Mouse (Mus musculus): ENCODE measurements around the gene Mpnd. TPM values are rescaled to one million over a fixed set of nuclear protein-coding genes. Genes with fewer than 3 reads are reported as not detected.

The Mpnd gene
- polyA plus RNA-seq, 1 experiment: 92.1 TPM

GRCm38 (mm10) chr17:56018347-56019131, 13.0 kb downstream of the Mpnd start:
- Histone ChIP-seq H3K79me2 (ENCODE audit: control insufficient read depth, insufficient read depth) (peaks cover 32% of the 10 kb centered on the region), H3K27me3 (ENCODE audit: control insufficient read depth, insufficient read depth, insufficient read length) (no peaks in the 10 kb centered on the region), H3ac (ENCODE audit: control insufficient read depth, insufficient read length) (no peak overlapping the region), H3K36me3 (ENCODE audit: control insufficient read depth, insufficient read depth) (peaks cover 11% of the 10 kb centered on the region), H3K4me2 (ENCODE audit: low read depth) (no peak overlapping the region), H3K4me3 (no peak overlapping the region)
- no peak for TF ChIP-seq TCF3 (IDR thresholded peaks at IDR 0.05; ENCODE audit: insufficient read length, low read depth)
- peak; percentile 82 for TF ChIP-seq POLR2AphosphoS2 (IDR thresholded peaks at IDR 0.05; ENCODE audit: insufficient read length, low read depth)
- peak; percentile 52 for TF ChIP-seq POLR2A (IDR thresholded peaks at IDR 0.05; ENCODE audit: insufficient read length, low read depth)

GRCm38 (mm10) chr17:56020400-56021084, 15.0 kb downstream of the Mpnd start:
- Histone ChIP-seq H3K36me3 (ENCODE audit: control insufficient read depth, insufficient read depth) (peaks cover 6% of the 10 kb centered on the region), H3K27me3 (ENCODE audit: control insufficient read depth, insufficient read depth, insufficient read length) (no peaks in the 10 kb centered on the region), H3K79me2 (ENCODE audit: control insufficient read depth, insufficient read depth) (peaks cover 52% of the 10 kb centered on the region), H3K4me2 (ENCODE audit: low read depth) (no peak overlapping the region), H3ac (ENCODE audit: control insufficient read depth, insufficient read length) (no peak overlapping the region), H3K4me3 (no peak overlapping the region)
- TF ChIP-seq E2F4 (IDR thresholded peaks at IDR 0.05; ENCODE audit: insufficient read depth) (no peak), SRF (IDR thresholded peaks at IDR 0.05; ENCODE audit: control insufficient read depth, insufficient read length, low read depth) (no peak), TCF12 (IDR thresholded peaks at IDR 0.05; ENCODE audit: insufficient read depth, poor library complexity, severe bottlenecking) (no peak), CEBPB (IDR thresholded peaks at IDR 0.05; ENCODE audit: insufficient read depth, poor library complexity, severe bottlenecking) (no peak), USF1 (IDR thresholded peaks at IDR 0.05; ENCODE audit: low read depth) (no peak), POLR2AphosphoS2 (IDR thresholded peaks at IDR 0.05; ENCODE audit: insufficient read length, low read depth) (peak; percentile 72), REST (IDR thresholded peaks at IDR 0.05; ENCODE audit: insufficient read depth, insufficient read length) (no peak), TCF3 (IDR thresholded peaks at IDR 0.05; ENCODE audit: insufficient read length, low read depth) (no peak), MAX (IDR thresholded peaks at IDR 0.05; ENCODE audit: low read depth) (no peak), MYOG (IDR thresholded peaks at IDR 0.05; ENCODE audit: control insufficient read depth in 1 of 3, insufficient read depth in 1 of 3, insufficient read length in 2 of 3, low read depth in 2 of 3) (peak in 2 of 3 experiments; percentile 45 to 90), MYOD1 (IDR thresholded peaks at IDR 0.05; ENCODE audit: control insufficient read depth in 1 of 3, insufficient read length in 2 of 3, low read depth in 2 of 3) (peak in 2 of 3 experiments; percentile 51 to 53), POLR2A (IDR thresholded peaks at IDR 0.05; ENCODE audit: insufficient read length, low read depth) (no peak)

GRCm38 (mm10) chr17:56021161-56021910, 15.8 kb downstream of the Mpnd start:
- Histone ChIP-seq H3K27me3 (ENCODE audit: control insufficient read depth, insufficient read depth, insufficient read length) (no peaks in the 10 kb centered on the region), H3K4me3 (no peak overlapping the region), H3ac (ENCODE audit: control insufficient read depth, insufficient read length) (no peak overlapping the region), H3K79me2 (ENCODE audit: control insufficient read depth, insufficient read depth) (peaks cover 58% of the 10 kb centered on the region), H3K4me2 (ENCODE audit: low read depth) (no peak overlapping the region), H3K36me3 (ENCODE audit: control insufficient read depth, insufficient read depth) (no peaks in the 10 kb centered on the region)
- no peak for TF ChIP-seq MYOD1 (IDR thresholded peaks at IDR 0.05; ENCODE audit: control insufficient read depth in 1 of 3, insufficient read length in 2 of 3, low read depth in 2 of 3)
- TF ChIP-seq E2F4 (IDR thresholded peaks at IDR 0.05; ENCODE audit: insufficient read depth): no peak
- TF ChIP-seq TCF3 (IDR thresholded peaks at IDR 0.05; ENCODE audit: insufficient read length, low read depth): no peak
- peak; percentile 5 for TF ChIP-seq POLR2A (IDR thresholded peaks at IDR 0.05; ENCODE audit: insufficient read length, low read depth)
- no peak for TF ChIP-seq SRF (IDR thresholded peaks at IDR 0.05; ENCODE audit: control insufficient read depth, insufficient read length, low read depth)

GRCm38 (mm10) chr17:56022131-56022988, 16.8 kb downstream of the Mpnd start:
- Histone ChIP-seq H3ac (ENCODE audit: control insufficient read depth, insufficient read length) (no peak overlapping the region), H3K4me2 (ENCODE audit: low read depth) (no peak overlapping the region), H3K79me2 (ENCODE audit: control insufficient read depth, insufficient read depth) (peaks cover 67% of the 10 kb centered on the region), H3K36me3 (ENCODE audit: control insufficient read depth, insufficient read depth) (no peaks in the 10 kb centered on the region), H3K4me3 (no peak overlapping the region), H3K27me3 (ENCODE audit: control insufficient read depth, insufficient read depth, insufficient read length) (no peaks in the 10 kb centered on the region)
- TF ChIP-seq TCF12 (IDR thresholded peaks at IDR 0.05; ENCODE audit: insufficient read depth, poor library complexity, severe bottlenecking) (no peak), REST (IDR thresholded peaks at IDR 0.05; ENCODE audit: insufficient read depth, insufficient read length) (no peak), MYOD1 (IDR thresholded peaks at IDR 0.05; ENCODE audit: control insufficient read depth in 1 of 3, insufficient read length in 2 of 3, low read depth in 2 of 3) (no peak), SRF (IDR thresholded peaks at IDR 0.05; ENCODE audit: control insufficient read depth, insufficient read length, low read depth) (no peak), E2F4 (IDR thresholded peaks at IDR 0.05; ENCODE audit: insufficient read depth) (no peak), POLR2AphosphoS2 (IDR thresholded peaks at IDR 0.05; ENCODE audit: insufficient read length, low read depth) (peak; percentile 27), TCF3 (IDR thresholded peaks at IDR 0.05; ENCODE audit: insufficient read length, low read depth) (no peak)

Measured in myocyte (in vitro differentiated cells).